Mouse (Mus musculus) intestine, postnatal 0 days (tissue): Measurements from ENCODE around the gene Fggy. TPM values are rescaled to one million over a fixed set of nuclear protein-coding genes. Genes with fewer than 3 reads are reported as not detected.
A peak's percentile ranks its signal among the peaks of the same experiment; 100 is the strongest.

Experiments used
- ATAC-seq: fragments of 200-750 bp; cut with Nextera tagmentation; 2 replicates; pipeline ENCODE4 v1.8.0; 2017; ENCODE audit warnings: mild to moderate bottlenecking, moderate TSS enrichment, moderate library complexity
- H3K27ac ChIP-seq: fragments of 300-500 bp; sonication (generic); 2 replicates; pipeline ENCODE4 v1.5.1; 2014; ENCODE audit warnings: mild to moderate bottlenecking, low read depth, low read length, moderate library complexity
- H3K27me3 ChIP-seq: fragments of 300-500 bp; sonication (generic); replicated peaks from 2 replicates; pipeline ENCODE4 v1.6.1; 2014; ENCODE audit warnings: low read length, mixed read lengths; ENCODE audit not compliant: control insufficient read depth, insufficient read depth
- H3K36me3 ChIP-seq: fragments of 300-500 bp; sonication (generic); 2 replicates; pipeline ENCODE4 v1.6.1; 2014; ENCODE audit warnings: mild to moderate bottlenecking, moderate library complexity; ENCODE audit not compliant: control insufficient read depth, insufficient read depth
- H3K4me1 ChIP-seq: fragments of 300-500 bp; sonication (generic); replicated peaks from 2 replicates; pipeline ENCODE4 v1.6.1; 2014; ENCODE audit warnings: antibody characterized with exemption, low read length, mixed read lengths; ENCODE audit not compliant: control insufficient read depth, insufficient read depth
- H3K4me2 ChIP-seq: fragments of 300-500 bp; sonication (generic); replicated peaks from 2 replicates; pipeline ENCODE4 v1.6.1; 2014; ENCODE audit warnings: low read depth, mild to moderate bottlenecking, moderate library complexity
- H3K4me3 ChIP-seq: fragments of 300-500 bp; sonication (generic); 2 replicates; pipeline ENCODE4 v1.5.1; 2014; ENCODE audit warnings: low read depth, low read length
- H3K9ac ChIP-seq: fragments of 300-500 bp; sonication (generic); 2 replicates; pipeline ENCODE4 v1.6.1; 2014; ENCODE audit warnings: mild to moderate bottlenecking, low read depth, low read length
- H3K9me3 ChIP-seq: fragments of 300-500 bp; sonication (generic); 2 replicates; pipeline ENCODE4 v1.6.1; 2016; ENCODE audit warnings: mixed run types; ENCODE audit not compliant: control insufficient read depth
- CTCF ChIP-seq: sonication (generic); IDR thresholded peaks from 2 replicates; pipeline ENCODE4 v1.5.1; 2016; ENCODE audit warnings: low read depth, mild to moderate bottlenecking, control low read depth, antibody characterized with exemption, moderate library complexity
- WGBS: fragments of 180-500 bp; shearing (Covaris S2); extraction: QIAGEN DNeasy Blood & Tissue Kit; methylation state at CpG from one replicate; pipeline ENCODE4 v1.1.7; 2014; 5-methylcytosine and 5-hydroxymethylcytosine counted together
- polyA plus RNA-seq: library from polyadenylated mRNA; unstranded; fragments of >200 nt; fragmentation: Nextera tagmentation; extraction: Ambion mirVana; gene quantifications from 2 replicates; pipeline ENCODE4 v1.2.1, GENCODE M21; 2015

The Fggy gene
- 9.9 and 12.4 TPM in 2 replicates for polyA plus RNA-seq

- TF ChIP-seq CTCF: peak; percentile 32
- Histone ChIP-seq H3K4me1 (peaks cover 4% of the 10 kb centered on the region; the same call in 1 of the 2 replicates), H3K4me3 (peak within 1 kb of the TSS; percentile 41), H3K27me3 (no peaks in the 10 kb centered on the region), H3K9me3 (no peaks in the 10 kb centered on the region), H3K27ac (peak within 1 kb of the TSS; percentile 77), H3K36me3 (no peaks in the 10 kb centered on the region), H3K9ac (peak within 1 kb of the TSS; percentile 41), H3K4me2 (peak within 1 kb of the TSS; percentile 72)
- peak; percentile 100 for ATAC-seq
- 25% methylated on average over 12 of the region's 12 CpGs for WGBS
Measured at GRCm38 (mm10) chr4:95557333-95557956, at the start of gene Fggy. Gene Fggy (plus strand): TSS chr4:95557507.

- Histone ChIP-seq H3K9me3 (no peaks in the 10 kb centered on the region), H3K9ac (no peak overlapping the region), H3K27me3 (no peaks in the 10 kb centered on the region), H3K4me1 (peaks cover 4% of the 10 kb centered on the region; the same call in 1 of the 2 replicates), H3K4me3 (no peak overlapping the region), H3K36me3 (no peaks in the 10 kb centered on the region), H3K27ac (no peak overlapping the region), H3K4me2 (no peak overlapping the region)
- no peak for ATAC-seq
- 82% methylated on average over 4 of the region's 4 CpGs for WGBS
- no peak for TF ChIP-seq CTCF
Measured at GRCm38 (mm10) chr4:95507946-95508311, 49.4 kb upstream of the Fggy start.

GRCm38 (mm10) chr4:95518382-95518781 lies 38.9 kb upstream of the Fggy start:
- no peak for TF ChIP-seq CTCF
- no peak overlapping the region for H3K9ac ChIP-seq
- no peak overlapping the region for H3K4me2 ChIP-seq
- H3K27me3 ChIP-seq: no peaks in the 10 kb centered on the region
- no peaks in the 10 kb centered on the region for H3K9me3 ChIP-seq
- no peak for ATAC-seq
- H3K36me3 ChIP-seq: no peaks in the 10 kb centered on the region
- no peaks in the 10 kb centered on the region for H3K4me1 ChIP-seq
- no peak overlapping the region for H3K4me3 ChIP-seq
- 54% methylated on average over 1 of the region's 1 CpGs for WGBS
- H3K27ac ChIP-seq: no peak overlapping the region

DNA sequence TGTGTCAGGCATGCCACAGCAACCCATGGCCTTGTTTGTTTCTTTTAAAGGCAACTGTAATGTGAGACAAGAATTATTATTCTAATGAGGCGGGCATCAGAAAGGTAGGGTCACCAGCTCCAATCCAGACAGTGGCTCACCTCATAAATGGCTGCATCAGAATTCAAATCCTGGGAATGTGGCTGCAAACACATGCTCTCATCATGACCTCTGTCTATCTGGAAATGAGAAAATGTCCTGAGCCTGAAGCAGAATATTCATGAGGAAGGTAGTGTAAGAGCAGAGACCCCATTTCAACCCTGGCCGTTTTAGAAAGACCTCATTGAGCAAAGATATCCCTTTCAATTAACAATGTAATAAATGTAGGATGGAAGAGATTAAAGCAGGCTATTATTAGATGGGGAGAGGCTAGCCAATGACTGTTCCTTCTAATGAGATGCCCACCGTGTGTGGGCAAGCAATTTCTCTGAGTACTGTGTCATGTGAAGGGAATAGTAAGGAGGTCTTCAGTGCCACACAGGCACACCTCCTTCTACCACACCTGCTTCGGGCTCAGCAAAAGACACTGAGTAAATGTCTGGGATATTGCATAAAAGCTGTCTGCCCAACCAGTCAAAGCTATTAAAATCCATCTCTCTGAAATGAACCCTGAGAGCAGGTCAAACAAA lies 37.2 kb upstream of the Fggy start:
- H3K27me3 ChIP-seq: no peaks in the 10 kb centered on the region
- ATAC-seq: no peak
- H3K4me3 ChIP-seq: no peak overlapping the region
- H3K36me3 ChIP-seq: no peaks in the 10 kb centered on the region
- no peak for TF ChIP-seq CTCF
- H3K4me1 ChIP-seq: no peaks in the 10 kb centered on the region
- H3K27ac ChIP-seq: no peak overlapping the region
- H3K9me3 ChIP-seq: no peaks in the 10 kb centered on the region
- H3K9ac ChIP-seq: no peak overlapping the region
- 69% methylated on average over 4 of the region's 4 CpGs for WGBS
- no peak overlapping the region for H3K4me2 ChIP-seq

DNA sequence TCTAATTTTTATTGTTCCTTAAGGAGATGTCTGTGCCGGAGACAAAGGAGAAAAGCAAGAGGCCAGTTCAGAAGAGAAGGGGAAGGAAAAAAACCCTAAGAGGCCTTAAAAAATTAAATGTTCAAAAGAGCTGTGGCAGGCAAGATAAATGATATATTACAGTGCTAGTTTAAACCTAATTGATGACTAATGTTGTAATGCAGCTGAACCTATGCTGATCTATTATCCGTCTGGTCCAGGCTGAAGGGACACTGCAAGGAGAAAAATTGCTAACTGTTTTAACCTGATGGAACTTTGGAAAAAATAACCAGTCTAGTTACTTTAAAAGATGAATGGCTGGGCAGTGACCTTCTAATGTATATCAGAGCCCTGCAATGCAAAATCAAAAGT lies 36.7 kb upstream of the Fggy start:
- Histone ChIP-seq H3K27me3 (no peaks in the 10 kb centered on the region), H3K27ac (no peak overlapping the region), H3K9me3 (no peaks in the 10 kb centered on the region), H3K4me1 (no peaks in the 10 kb centered on the region), H3K9ac (no peak overlapping the region), H3K4me2 (no peak overlapping the region), H3K36me3 (no peaks in the 10 kb centered on the region), H3K4me3 (no peak overlapping the region)
- TF ChIP-seq CTCF: no peak
- no peak for ATAC-seq
- 89% methylated on average over 2 of the region's 2 CpGs for WGBS

GRCm38 (mm10) chr4:95526588-95526987 lies 30.7 kb upstream of the Fggy start:
- 75% methylated on average over 4 of the region's 4 CpGs for WGBS
- H3K27me3 ChIP-seq: no peaks in the 10 kb centered on the region
- no peaks in the 10 kb centered on the region for H3K4me1 ChIP-seq
- no peak overlapping the region for H3K9ac ChIP-seq
- H3K4me2 ChIP-seq: no peak overlapping the region
- no peaks in the 10 kb centered on the region for H3K9me3 ChIP-seq
- TF ChIP-seq CTCF: no peak
- no peak overlapping the region for H3K4me3 ChIP-seq
- no peak overlapping the region for H3K27ac ChIP-seq
- ATAC-seq: no peak
- H3K36me3 ChIP-seq: no peaks in the 10 kb centered on the region
